Comparison of ENCODE assay signal across 13 mouse cellular contexts in genomic region chr3:65360163-65360969, GRCm38 (mm10). TPM values are rescaled to one million over a fixed set of nuclear protein-coding genes. Genes with fewer than 3 reads are reported as not detected.
DNase-seq lines count a peak whose midpoint lies in the region; ATAC-seq and TF ChIP-seq lines count a peak whose summit lies in the region.
"Had no signal": no experiment of that assay in that cellular context is flagged by ENCODE, and none has a peak within 500 bp of the region (broad histone marks: within the 10 kb centered on the region; RNA-seq: fewer than 3 reads in every experiment).

No protein-coding gene starts in this region.

- peaks cover 5% of the 10 kb centered on the region for H3K36me3 ChIP-seq in forebrain, postnatal 0 days (ENCODE audit: insufficient read depth)
- peaks cover 13% of the 10 kb centered on the region for H3K36me3 ChIP-seq in forebrain, embryonic 10.5 days (replicated peaks)
- H3K36me3 ChIP-seq in lung, postnatal 0 days (ENCODE audit: insufficient read depth, low read length): no peaks in the 10 kb centered on the region
- H3K36me3 ChIP-seq in heart, postnatal 0 days (replicated peaks; ENCODE audit: control insufficient read depth, insufficient read depth, low read length): no peaks in the 10 kb centered on the region
- peaks cover 6% of the 10 kb centered on the region; the same call in 1 of the 2 replicates for H3K36me3 ChIP-seq in neural tube, embryonic 15.5 days

- no peaks in the 10 kb centered on the region for H3K4me1 ChIP-seq in forebrain, postnatal 0 days (ENCODE audit: insufficient read depth)
- peaks cover 6% of the 10 kb centered on the region for H3K4me1 ChIP-seq in forebrain, embryonic 10.5 days
- H3K4me1 ChIP-seq in lung, postnatal 0 days (ENCODE audit: insufficient read depth, low read depth, low read length): no peaks in the 10 kb centered on the region
- peaks cover 23% of the 10 kb centered on the region for H3K4me1 ChIP-seq in heart, postnatal 0 days (ENCODE audit: control insufficient read depth, insufficient read depth)
- no peaks in the 10 kb centered on the region for H3K4me1 ChIP-seq in neural tube, embryonic 15.5 days
- H3K4me1 ChIP-seq: neural tube, embryonic 13.5 days had no signal

- WGBS in forebrain, postnatal 0 days: 80% methylated on average over 8 of the region's 8 CpGs
- 83% methylated on average over 8 of the region's 8 CpGs for WGBS in forebrain, embryonic 10.5 days
- WGBS in lung, postnatal 0 days: 33% methylated on average over 8 of the region's 8 CpGs
- WGBS in heart, postnatal 0 days: 10% methylated on average over 8 of the region's 8 CpGs
- WGBS in neural tube, embryonic 15.5 days: 72% methylated on average over 8 of the region's 8 CpGs

- TF ChIP-seq EP300 in lung, postnatal 0 days (IDR thresholded peaks at IDR 0.05): peak; percentile 51; the same call in 1 of the 2 replicates
- TF ChIP-seq EP300 in heart, postnatal 0 days (IDR thresholded peaks at IDR 0.05; ENCODE audit: low read depth): no peak

- no peak overlapping the region for H3K4me2 ChIP-seq in forebrain, postnatal 0 days (ENCODE audit: low read depth)
- no peak overlapping the region for H3K4me2 ChIP-seq in lung, postnatal 0 days (replicated peaks; ENCODE audit: low read depth, low read length)
- peak overlapping the region; percentile 49 for H3K4me2 ChIP-seq in heart, postnatal 0 days (ENCODE audit: low read depth, low read length)
- H3K4me2 ChIP-seq in neural tube, embryonic 15.5 days: no peak overlapping the region
- H3K4me2 ChIP-seq: neural tube, embryonic 13.5 days had no signal

- no peak for TF ChIP-seq CTCF in forebrain, postnatal 0 days (IDR thresholded peaks at IDR 0.05; ENCODE audit: low read depth)
- no peak for TF ChIP-seq CTCF in lung, postnatal 0 days (IDR thresholded peaks at IDR 0.05)
- no peak for TF ChIP-seq CTCF in heart, postnatal 0 days (IDR thresholded peaks at IDR 0.05; ENCODE audit: low read depth)

- no peak for DNase-seq in forebrain, postnatal 0 days
- DNase-seq in forebrain, embryonic 10.5 days (ENCODE audit: extremely low spot score, low spot score): no peak
- DNase-seq in lung, postnatal 0 days (ENCODE audit: low spot score): peak; percentile 66
- DNase-seq in lung, postnatal 36 days: no peak
- peak; percentile 63 for DNase-seq in heart, postnatal 0 days (ENCODE audit: low spot score)
- no peak for DNase-seq in cerebellum, adult 8-10 months
- DNase-seq in retina, embryonic 14.5 days (ENCODE audit: low spot score): no peak
- DNase-seq: B cell, adult 2 months; cerebellum, adult 9-10 months had no signal

- no peaks in the 10 kb centered on the region for H3K27me3 ChIP-seq in forebrain, postnatal 0 days (ENCODE audit: insufficient read depth, low read length)
- no peaks in the 10 kb centered on the region for H3K27me3 ChIP-seq in forebrain, embryonic 10.5 days (ENCODE audit: poor library complexity, severe bottlenecking)
- no peaks in the 10 kb centered on the region for H3K27me3 ChIP-seq in lung, postnatal 0 days (replicated peaks; ENCODE audit: insufficient read depth, low read length)
- no peaks in the 10 kb centered on the region for H3K27me3 ChIP-seq in heart, postnatal 0 days (ENCODE audit: control insufficient read depth, insufficient read depth, low read length)
- no peaks in the 10 kb centered on the region for H3K27me3 ChIP-seq in neural tube, embryonic 15.5 days (replicated peaks)
- H3K27me3 ChIP-seq: neural tube, embryonic 13.5 days had no signal

- peak; percentile 41 for ATAC-seq in forebrain, postnatal 0 days
- peak; percentile 25 for ATAC-seq in lung, postnatal 0 days
- ATAC-seq in heart, postnatal 0 days (ENCODE audit: insufficient read depth, low read depth): peak; percentile 62
- no peak for ATAC-seq in neural tube, embryonic 15.5 days (ENCODE audit: low FRiP score)
- ATAC-seq: midbrain, embryonic 16.5 days had no signal

- no peak overlapping the region for H3K9ac ChIP-seq in forebrain, postnatal 0 days
- no peak overlapping the region for H3K9ac ChIP-seq in lung, postnatal 0 days (replicated peaks; ENCODE audit: low read depth)
- no peak overlapping the region for H3K9ac ChIP-seq in heart, postnatal 0 days (replicated peaks; ENCODE audit: low read depth, low read length)
- no peak overlapping the region for H3K9ac ChIP-seq in neural tube, embryonic 15.5 days (replicated peaks)
- H3K9ac ChIP-seq: neural tube, embryonic 13.5 days had no signal

- H3K27ac ChIP-seq in forebrain, postnatal 0 days (ENCODE audit: low read depth, low read length): no peak overlapping the region
- H3K27ac ChIP-seq in forebrain, embryonic 10.5 days: no peak overlapping the region
- no peak overlapping the region for H3K27ac ChIP-seq in lung, postnatal 0 days (ENCODE audit: low read length)
- peak overlapping the region; percentile 70 for H3K27ac ChIP-seq in heart, postnatal 0 days (ENCODE audit: low read depth)
- no peak overlapping the region for H3K27ac ChIP-seq in neural tube, embryonic 15.5 days (replicated peaks)
- H3K27ac ChIP-seq: kidney, postnatal 0 days; neural tube, embryonic 13.5 days had no signal

- no peak overlapping the region for H3K4me3 ChIP-seq in forebrain, postnatal 0 days (ENCODE audit: low read depth, low read length)
- H3K4me3 ChIP-seq in forebrain, embryonic 10.5 days: no peak overlapping the region
- H3K4me3 ChIP-seq in lung, postnatal 0 days (ENCODE audit: low read depth, low read length): no peak overlapping the region
- H3K4me3 ChIP-seq in heart, postnatal 0 days (ENCODE audit: low read depth, low read length): peak overlapping the region; percentile 22
- H3K4me3 ChIP-seq in neural tube, embryonic 15.5 days (replicated peaks): no peak overlapping the region
- H3K4me3 ChIP-seq: neural tube, embryonic 13.5 days had no signal

- H3K9me3 ChIP-seq in forebrain, postnatal 0 days (ENCODE audit: low read length): no peaks in the 10 kb centered on the region
- H3K9me3 ChIP-seq in forebrain, embryonic 10.5 days: no peaks in the 10 kb centered on the region
- H3K9me3 ChIP-seq in lung, postnatal 0 days (ENCODE audit: low read length): no peaks in the 10 kb centered on the region
- no peaks in the 10 kb centered on the region for H3K9me3 ChIP-seq in heart, postnatal 0 days (replicated peaks; ENCODE audit: control insufficient read depth, low read length)
- H3K9me3 ChIP-seq in neural tube, embryonic 15.5 days (replicated peaks): no peaks in the 10 kb centered on the region
- H3K9me3 ChIP-seq: neural tube, embryonic 13.5 days had no signal

RNA-seq across cellular contexts. Expression of gene Ssr3, which starts 32.1 kb away (rescaled TPM):
- total RNA-seq in forebrain, postnatal 0 days (2014; rRNA removed): 146 and 174 TPM in 2 replicates
- polyA plus RNA-seq in forebrain, postnatal 0 days (2015; fragmentation: Nextera tagmentation; extraction: Ambion mirVana): 149 and 155 TPM in 2 replicates
- polyA plus RNA-seq in forebrain, embryonic 10.5 days (2016; fragmentation: Nextera tagmentation; extraction: Ambion mirVana): 236 and 243 TPM in 2 replicates
- polyA plus RNA-seq in lung, postnatal 0 days (2015; fragmentation: Nextera tagmentation; extraction: Ambion mirVana): 180 TPM in 2 replicates
- total RNA-seq in heart, postnatal 0 days (2014; rRNA removed; ENCODE audit: low replicate concordance): 136 and 146 TPM in 2 replicates
- polyA plus RNA-seq in heart, postnatal 0 days (2015; fragmentation: Nextera tagmentation; extraction: Ambion mirVana): 140 and 141 TPM in 2 replicates
- 144 and 162 TPM in 2 replicates for polyA plus RNA-seq in neural tube, embryonic 15.5 days (2015; fragmentation: Nextera tagmentation; extraction: Ambion mirVana)

Comparison
In these comparisons a context has a peak if more than half of its experiments do, and no peak if none do; other contexts are left out.
1. DNase-seq: peak in lung, postnatal 0 days (single experiment) and heart, postnatal 0 days (single experiment); none in forebrain, postnatal 0 days (single experiment), forebrain, embryonic 10.5 days (single experiment), lung, postnatal 36 days (single experiment), cerebellum, adult 8-10 months (single experiment) and retina, embryonic 14.5 days (single experiment).